Mouse (Mus musculus) intestine, postnatal 0 days (tissue): Measurements from ENCODE around the gene Gm20503. TPM values are rescaled to one million over a fixed set of nuclear protein-coding genes. Genes with fewer than 3 reads are reported as not detected.
A peak's percentile ranks its signal among the peaks of the same experiment; 100 is the strongest.

Experiments
- ATAC-seq: fragments of 200-750 bp; cut with Nextera tagmentation; 2 replicates; pipeline ENCODE4 v1.8.0; 2017; ENCODE audit warnings: mild to moderate bottlenecking, moderate TSS enrichment, moderate library complexity
- H3K27ac ChIP-seq: fragments of 300-500 bp; sonication (generic); 2 replicates; pipeline ENCODE4 v1.5.1; 2014; ENCODE audit warnings: mild to moderate bottlenecking, low read depth, low read length, moderate library complexity
- H3K27me3 ChIP-seq: fragments of 300-500 bp; sonication (generic); replicated peaks from 2 replicates; pipeline ENCODE4 v1.6.1; 2014; ENCODE audit warnings: low read length, mixed read lengths; ENCODE audit not compliant: control insufficient read depth, insufficient read depth
- H3K36me3 ChIP-seq: fragments of 300-500 bp; sonication (generic); 2 replicates; pipeline ENCODE4 v1.6.1; 2014; ENCODE audit warnings: mild to moderate bottlenecking, moderate library complexity; ENCODE audit not compliant: control insufficient read depth, insufficient read depth
- H3K4me1 ChIP-seq: fragments of 300-500 bp; sonication (generic); replicated peaks from 2 replicates; pipeline ENCODE4 v1.6.1; 2014; ENCODE audit warnings: antibody characterized with exemption, low read length, mixed read lengths; ENCODE audit not compliant: control insufficient read depth, insufficient read depth
- H3K4me2 ChIP-seq: fragments of 300-500 bp; sonication (generic); replicated peaks from 2 replicates; pipeline ENCODE4 v1.6.1; 2014; ENCODE audit warnings: low read depth, mild to moderate bottlenecking, moderate library complexity
- H3K4me3 ChIP-seq: fragments of 300-500 bp; sonication (generic); 2 replicates; pipeline ENCODE4 v1.5.1; 2014; ENCODE audit warnings: low read depth, low read length
- H3K9ac ChIP-seq: fragments of 300-500 bp; sonication (generic); 2 replicates; pipeline ENCODE4 v1.6.1; 2014; ENCODE audit warnings: mild to moderate bottlenecking, low read depth, low read length
- H3K9me3 ChIP-seq: fragments of 300-500 bp; sonication (generic); 2 replicates; pipeline ENCODE4 v1.6.1; 2016; ENCODE audit warnings: mixed run types; ENCODE audit not compliant: control insufficient read depth
- CTCF ChIP-seq: sonication (generic); IDR thresholded peaks from 2 replicates; pipeline ENCODE4 v1.5.1; 2016; ENCODE audit warnings: low read depth, mild to moderate bottlenecking, control low read depth, antibody characterized with exemption, moderate library complexity
- WGBS: fragments of 180-500 bp; shearing (Covaris S2); extraction: QIAGEN DNeasy Blood & Tissue Kit; methylation state at CpG from one replicate; pipeline ENCODE4 v1.1.7; 2014; 5-methylcytosine and 5-hydroxymethylcytosine counted together
- polyA plus RNA-seq: library from polyadenylated mRNA; unstranded; fragments of >200 nt; fragmentation: Nextera tagmentation; extraction: Ambion mirVana; gene quantifications from 2 replicates; pipeline ENCODE4 v1.2.1, GENCODE M21; 2015

The Gm20503 gene
- polyA plus RNA-seq, 1 experiment from 2014 or later: 18.6 TPM

DNA sequence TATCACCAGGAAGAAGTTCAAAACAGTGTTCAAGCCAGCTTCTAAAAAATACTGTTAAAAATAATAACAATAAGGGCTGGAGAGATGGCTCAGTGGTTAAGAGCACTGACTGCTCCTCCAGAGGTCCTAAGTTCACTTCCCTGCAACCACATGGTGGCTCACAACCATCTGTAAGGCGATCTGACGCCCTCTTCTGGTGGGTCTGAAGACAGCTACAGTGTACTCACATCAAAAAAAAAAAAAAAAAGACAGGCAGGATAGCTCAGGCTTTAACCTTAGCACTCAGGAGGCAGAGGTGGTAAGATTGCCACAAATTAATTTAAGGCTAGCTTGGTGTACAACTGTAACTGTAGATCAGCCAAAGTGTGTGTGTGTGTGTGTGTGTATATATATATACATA, 2.4 kb upstream of the Gm20503 start:
- Histone ChIP-seq H3K4me3 (no peak overlapping the region), H3K27me3 (no peaks in the 10 kb centered on the region), H3K4me2 (no peak overlapping the region), H3K9ac (no peak overlapping the region), H3K4me1 (no peaks in the 10 kb centered on the region), H3K9me3 (no peaks in the 10 kb centered on the region), H3K27ac (no peak overlapping the region), H3K36me3 (no peaks in the 10 kb centered on the region)
- ATAC-seq: peak; percentile 16; the same call in 1 of the 2 replicates
- peak; percentile 72 for TF ChIP-seq CTCF
- 3% methylated on average over 2 of the region's 2 CpGs for WGBS

DNA sequence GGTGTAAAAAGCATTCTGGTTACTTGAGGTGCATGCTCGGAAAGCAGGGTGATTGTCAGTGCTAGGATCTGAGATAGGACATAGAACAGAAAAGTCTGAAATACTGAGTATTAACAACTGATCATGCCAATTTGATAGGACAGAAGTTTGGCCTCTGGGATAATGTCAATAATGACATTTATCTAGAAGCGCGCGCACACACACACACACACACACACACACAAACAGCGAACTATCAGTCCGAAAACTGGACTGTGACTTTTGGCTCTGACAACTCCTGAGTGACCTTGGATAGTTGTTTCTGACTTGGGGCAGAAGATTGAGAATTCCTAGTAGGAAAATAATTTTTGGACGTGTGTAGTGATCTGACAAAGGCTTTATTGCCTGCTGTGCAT, 793 bp downstream of the Gm20503 start:
- TF ChIP-seq CTCF: no peak
- peak overlapping the region; percentile 79 for H3K4me2 ChIP-seq
- ATAC-seq: no peak
- H3K9me3 ChIP-seq: no peaks in the 10 kb centered on the region
- peak overlapping the region; percentile 90 for H3K4me3 ChIP-seq
- H3K4me1 ChIP-seq: peaks cover 7% of the 10 kb centered on the region
- H3K9ac ChIP-seq: peak overlapping the region; percentile 90; the same call in 1 of the 2 replicates
- WGBS: 17% methylated on average over 7 of the region's 7 CpGs
- H3K27ac ChIP-seq: no peak overlapping the region
- H3K27me3 ChIP-seq: no peaks in the 10 kb centered on the region
- no peaks in the 10 kb centered on the region for H3K36me3 ChIP-seq

DNA sequence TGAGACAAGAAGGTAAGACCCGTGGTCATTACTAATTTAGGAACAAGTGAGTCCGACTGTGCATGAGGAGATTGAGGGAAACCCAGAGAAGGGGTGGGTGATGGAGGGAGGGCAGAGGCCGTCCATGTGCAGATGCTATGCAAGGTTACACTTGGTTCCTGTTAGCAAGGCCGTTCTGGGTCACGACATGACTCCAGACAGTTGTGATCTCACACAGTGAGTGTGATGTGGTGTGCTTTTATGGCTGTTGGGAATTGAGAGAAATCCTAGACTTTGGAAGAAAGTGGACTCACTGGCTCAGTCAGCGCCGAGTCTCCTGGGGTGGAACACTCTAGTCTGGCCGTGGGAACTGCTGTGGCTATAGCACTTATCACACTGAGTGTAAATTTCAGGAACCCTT, 3.2 kb downstream of the Gm20503 start:
- H3K4me2 ChIP-seq: no peak overlapping the region
- no peaks in the 10 kb centered on the region for H3K27me3 ChIP-seq
- H3K9ac ChIP-seq: no peak overlapping the region
- H3K4me1 ChIP-seq: peaks cover 7% of the 10 kb centered on the region
- H3K27ac ChIP-seq: no peak overlapping the region
- H3K4me3 ChIP-seq: no peak overlapping the region
- 73% methylated on average over 8 of the region's 8 CpGs for whole genome bisulfite sequencing
- H3K36me3 ChIP-seq: no peaks in the 10 kb centered on the region
- TF ChIP-seq CTCF: no peak
- ATAC-seq: no peak
- H3K9me3 ChIP-seq: no peaks in the 10 kb centered on the region

DNA sequence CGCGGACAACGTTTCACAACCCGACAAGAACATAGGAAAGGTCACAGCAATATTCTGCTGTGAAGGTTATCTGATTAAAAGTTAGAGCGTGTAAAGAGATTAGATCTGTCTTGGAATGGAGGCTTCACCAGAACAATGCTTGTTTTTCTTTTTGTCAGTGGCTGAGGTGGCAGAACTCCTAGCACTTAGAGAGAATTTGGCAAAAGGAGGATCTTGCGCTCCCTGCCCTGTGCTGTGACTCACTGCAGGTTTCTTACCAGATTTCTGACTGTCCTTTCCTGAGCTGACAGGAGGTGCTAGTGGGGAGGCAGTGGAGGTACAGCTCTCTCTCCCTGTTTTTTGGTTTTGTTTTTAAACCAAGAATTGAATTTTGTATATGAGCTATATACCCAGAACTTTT, 4.0 kb downstream of the Gm20503 start:
- Histone ChIP-seq H3K9ac (no peak overlapping the region), H3K9me3 (no peaks in the 10 kb centered on the region), H3K36me3 (no peaks in the 10 kb centered on the region), H3K4me1 (peaks cover 7% of the 10 kb centered on the region), H3K4me2 (no peak overlapping the region), H3K27me3 (no peaks in the 10 kb centered on the region), H3K27ac (no peak overlapping the region), H3K4me3 (no peak overlapping the region)
- ATAC-seq: no peak
- 80% methylated on average over 6 of the region's 6 CpGs for WGBS
- TF ChIP-seq CTCF: no peak

DNA sequence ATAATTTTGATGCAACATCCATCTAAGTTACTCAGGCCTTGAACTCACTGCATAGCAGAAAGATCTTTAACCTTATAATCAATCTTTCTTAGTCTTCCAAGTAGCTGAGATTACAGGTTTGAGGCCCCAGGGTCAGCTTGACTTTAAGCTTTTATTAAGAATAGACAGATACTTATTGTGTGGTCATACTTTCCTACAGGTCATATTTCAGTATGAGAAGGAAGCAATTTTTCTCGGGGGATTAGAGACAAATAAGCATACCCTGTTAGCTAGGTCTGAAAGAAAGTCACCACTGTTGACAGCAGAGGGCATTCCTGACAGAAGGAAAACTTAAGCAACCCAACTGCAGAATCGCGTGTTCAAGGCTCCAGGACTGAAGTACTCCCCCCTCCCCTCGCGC, 5.0 kb downstream of the Gm20503 start:
- no peak for TF ChIP-seq CTCF

DNA sequence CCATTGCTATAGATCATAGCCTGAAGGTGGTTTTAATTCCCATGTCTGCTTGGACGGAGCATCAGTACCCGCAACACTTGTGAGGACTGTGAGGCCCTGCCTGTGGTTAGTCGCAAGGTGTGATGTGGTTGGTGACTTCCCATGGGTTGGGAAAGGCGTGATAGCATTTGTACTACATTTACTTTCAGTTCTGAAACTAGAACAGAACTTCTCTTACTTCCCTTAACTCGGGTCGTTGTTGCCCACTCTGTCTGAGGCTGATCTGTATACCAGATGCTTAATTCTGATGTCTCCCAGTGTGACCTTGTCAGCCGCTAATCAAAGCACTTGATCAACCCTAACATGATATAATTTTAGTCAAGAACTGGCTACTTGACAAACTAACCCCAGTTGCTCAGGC, 6.2 kb downstream of the Gm20503 start:
- Histone ChIP-seq H3K4me3 (no peak overlapping the region), H3K4me2 (no peak overlapping the region), H3K36me3 (no peaks in the 10 kb centered on the region), H3K9me3 (no peaks in the 10 kb centered on the region), H3K27ac (no peak overlapping the region), H3K27me3 (no peaks in the 10 kb centered on the region), H3K9ac (no peak overlapping the region), H3K4me1 (peaks cover 7% of the 10 kb centered on the region)
- WGBS: 85% methylated on average over 7 of the region's 7 CpGs
- ATAC-seq: no peak
- TF ChIP-seq CTCF: no peak

More for the DNA sequence above, 5.0 kb downstream of the Gm20503 start:
- H3K4me1 ChIP-seq: peaks cover 7% of the 10 kb centered on the region
- WGBS: 80% methylated on average over 5 of the region's 5 CpGs
- no peaks in the 10 kb centered on the region for H3K9me3 ChIP-seq
- ATAC-seq: no peak
- H3K4me3 ChIP-seq: no peak overlapping the region
- no peak overlapping the region for H3K4me2 ChIP-seq
- H3K27ac ChIP-seq: no peak overlapping the region
- no peaks in the 10 kb centered on the region for H3K27me3 ChIP-seq
- H3K9ac ChIP-seq: no peak overlapping the region
- H3K36me3 ChIP-seq: no peaks in the 10 kb centered on the region

DNA sequence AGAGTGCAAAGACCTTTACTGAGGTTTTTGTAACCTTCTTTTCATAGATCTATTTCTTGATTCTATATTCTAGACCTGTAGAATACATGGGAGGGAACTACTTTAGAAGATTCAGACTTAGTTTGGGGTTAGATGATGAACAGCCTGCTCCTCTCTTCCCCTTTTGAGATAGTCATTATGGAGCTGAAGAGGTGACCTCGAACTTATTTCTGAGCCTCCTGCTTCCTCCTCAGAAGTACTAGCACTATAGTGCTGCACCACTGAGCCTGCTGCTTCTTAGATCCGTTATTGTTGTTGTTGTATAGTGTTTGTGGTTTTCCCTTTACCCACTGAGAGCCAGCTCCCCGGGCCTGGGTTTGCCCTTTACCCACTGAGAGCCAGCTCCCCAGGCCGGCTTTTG, 6.7 kb downstream of the Gm20503 start:
- TF ChIP-seq CTCF: no peak
- no peak overlapping the region for H3K4me2 ChIP-seq
- 83% methylated on average over 4 of the region's 4 CpGs for WGBS
- H3K4me1 ChIP-seq: peaks cover 7% of the 10 kb centered on the region
- H3K27ac ChIP-seq: no peak overlapping the region
- no peak for ATAC-seq
- H3K27me3 ChIP-seq: no peaks in the 10 kb centered on the region
- H3K9ac ChIP-seq: no peak overlapping the region
- H3K36me3 ChIP-seq: no peaks in the 10 kb centered on the region
- no peak overlapping the region for H3K4me3 ChIP-seq
- no peaks in the 10 kb centered on the region for H3K9me3 ChIP-seq
